Mouse (Mus musculus): Measurements from ENCODE around the gene Zfp867.

Zfp867 gene

GRCm38 (mm10) chr11:59460459-59460858 lies 11.8 kb downstream of the Zfp867 start:
- DNase-seq (ENCODE audit: low spot score in 2 of 2): no peak

- DNase-seq (ENCODE audit: low spot score in 2 of 2): peak; percentile 65 to 80
These were observed 13.3 kb downstream of the Zfp867 start for GRCm38 (mm10) chr11:59458973-59459372.

- no peak for DNase-seq (ENCODE audit: low spot score in 2 of 2)
These were observed 15.4 kb downstream of the Zfp867 start for GRCm38 (mm10) chr11:59456891-59457290.

- no peak for DNase-seq (ENCODE audit: low spot score in 2 of 2)
These were observed 15.9 kb downstream of the Zfp867 start for GRCm38 (mm10) chr11:59456346-59456745.

- no peak for DNase-seq (ENCODE audit: low spot score in 2 of 2)
These were observed 21.2 kb downstream of the Zfp867 start, which contains the start of gene Snap47 for GRCm38 (mm10) chr11:59451086-59451485. Snap47 (minus strand) TSS chr11:59451186.

GRCm38 (mm10) chr11:59450230-59450771 lies 22.0 kb downstream of the Zfp867 start:
- DNase-seq (ENCODE audit: low spot score in 2 of 2): peak in 1 of 2 experiments; percentile 22

- DNase-seq (ENCODE audit: low spot score in 2 of 2): peak; percentile 88 to 90
These were observed 22.5 kb downstream of the Zfp867 start, which contains the start of gene Jmjd4 for GRCm38 (mm10) chr11:59449741-59450229. Jmjd4 (plus strand) TSS chr11:59450045.

- DNase-seq (ENCODE audit: low spot score in 2 of 2): no peak
These were observed 29.2 kb downstream of the Zfp867 start for GRCm38 (mm10) chr11:59443102-59443501.

- no peak for DNase-seq (ENCODE audit: low spot score in 2 of 2)
These were observed 34.3 kb downstream of the Zfp867 start for GRCm38 (mm10) chr11:59437954-59438353.

GRCm38 (mm10) chr11:59432261-59432660 lies 40.0 kb downstream of the Zfp867 start:
- no peak for DNase-seq (ENCODE audit: low spot score in 2 of 2)

GRCm38 (mm10) chr11:59429959-59430358 lies 42.3 kb downstream of the Zfp867 start:
- no peak for DNase-seq (ENCODE audit: low spot score in 2 of 2)

GRCm38 (mm10) chr11:59428057-59428660 lies 44.1 kb downstream of the Zfp867 start:
- DNase-seq (ENCODE audit: low spot score in 2 of 2): no peak

- DNase-seq (ENCODE audit: low spot score in 2 of 2): no peak
These were observed 46.6 kb downstream of the Zfp867 start for GRCm38 (mm10) chr11:59425671-59426101.

- DNase-seq (ENCODE audit: low spot score in 2 of 2): no peak
These were observed 49.2 kb downstream of the Zfp867 start for GRCm38 (mm10) chr11:59423010-59423588.

GRCm38 (mm10) chr11:59421967-59422366 lies 50.3 kb downstream of the Zfp867 start:
- peak in 1 of 2 experiments; percentile 74 for DNase-seq (ENCODE audit: low spot score in 2 of 2)

- no peak for DNase-seq (ENCODE audit: low spot score in 2 of 2)
These were observed 50.8 kb downstream of the Zfp867 start for GRCm38 (mm10) chr11:59421436-59421835.

- DNase-seq (ENCODE audit: low spot score in 2 of 2): no peak
These were observed 53.6 kb downstream of the Zfp867 start for GRCm38 (mm10) chr11:59418708-59419107.

- no peak for DNase-seq (ENCODE audit: low spot score in 2 of 2)
These were observed 59.0 kb downstream of the Zfp867 start for GRCm38 (mm10) chr11:59412999-59413863.

GRCm38 (mm10) chr11:59412058-59412457 lies 60.2 kb downstream of the Zfp867 start:
- DNase-seq (ENCODE audit: low spot score in 2 of 2): no peak

All from urinary bladder, adult 18-20 months (tissue).